Mouse (Mus musculus) midbrain, postnatal 0 days (tissue): ENCODE data around the gene Arl9. TPM values are rescaled to one million over a fixed set of nuclear protein-coding genes. Genes with fewer than 3 reads are reported as not detected.
"Not testable (repeated sequence)": the region's sequence is repeated elsewhere in the genome, so short reads cannot be mapped to it uniquely, and the experiment has no call there.

ENCODE experiments used
- ATAC-seq: fragments of 200-750 bp; cut with Nextera tagmentation; 2 replicates; pipeline ENCODE4 v1.8.0; 2017; ENCODE audit warnings: moderate number of reproducible peaks, mild to moderate bottlenecking, moderate TSS enrichment, moderate library complexity; ENCODE audit not compliant: low FRiP score
- DNase-seq: peaks from one replicate; pipeline ENCODE4 v3.0.0-alpha.2; 2015; ENCODE audit warnings: low spot score
- H3K27ac ChIP-seq: fragments of 300-500 bp; sonication (generic); 2 replicates; pipeline ENCODE4 v1.5.1; 2014; ENCODE audit warnings: low read depth, mild to moderate bottlenecking, low read length, mixed read lengths
- H3K27me3 ChIP-seq: fragments of 300-500 bp; sonication (generic); 2 replicates; pipeline ENCODE4 v1.6.1; 2014; ENCODE audit warnings: low read length, control low read depth, mixed read lengths; ENCODE audit not compliant: insufficient read depth
- H3K36me3 ChIP-seq: fragments of 300-500 bp; sonication (generic); 2 replicates; pipeline ENCODE4 v1.6.1; 2014; ENCODE audit warnings: low read length, control low read depth, mixed read lengths; ENCODE audit not compliant: insufficient read depth
- H3K4me1 ChIP-seq: fragments of 300-500 bp; sonication (generic); 2 replicates; pipeline ENCODE4 v1.6.1; 2014; ENCODE audit warnings: mild to moderate bottlenecking, control low read depth, antibody characterized with exemption, low read length, mixed read lengths; ENCODE audit not compliant: insufficient read depth
- H3K4me2 ChIP-seq: fragments of 300-500 bp; sonication (generic); 2 replicates; pipeline ENCODE4 v1.6.1; 2014; ENCODE audit warnings: low read depth, mild to moderate bottlenecking, low read length, mixed read lengths; ENCODE audit not compliant: poor library complexity, severe bottlenecking
- H3K4me3 ChIP-seq: fragments of 300-500 bp; sonication (generic); 2 replicates; pipeline ENCODE4 v1.5.1; 2014; ENCODE audit warnings: low read depth, mild to moderate bottlenecking, low read length, moderate library complexity
- H3K9ac ChIP-seq: fragments of 300-500 bp; sonication (generic); replicated peaks from 2 replicates; pipeline ENCODE4 v1.6.1; 2014; ENCODE audit warnings: mild to moderate bottlenecking, low read length, moderate library complexity, mixed read lengths; ENCODE audit not compliant: poor library complexity, severe bottlenecking
- H3K9me3 ChIP-seq: fragments of 300-500 bp; sonication (generic); 2 replicates; pipeline ENCODE4 v1.6.1; 2016; ENCODE audit warnings: low read length, control low read depth
- CTCF ChIP-seq: IDR thresholded peaks from 2 replicates; pipeline ENCODE4 v1.5.1; 2016; ENCODE audit warnings: antibody characterized with exemption, mild to moderate bottlenecking
- WGBS: fragments of 180-500 bp; shearing (Covaris S2); extraction: QIAGEN DNeasy Blood & Tissue Kit; methylation state at CpG from one replicate; pipeline ENCODE4 v1.1.7; 2014; 5-methylcytosine and 5-hydroxymethylcytosine counted together
- polyA plus RNA-seq: library from polyadenylated mRNA; unstranded; fragments of >200 nt; fragmentation: Nextera tagmentation; extraction: Ambion mirVana; gene quantifications from 2 replicates; pipeline ENCODE4 v1.2.1, GENCODE M21; 2015
- total RNA-seq: library from RNA; depleted of rRNA; stranded (reverse); fragments of >200 nt; gene quantifications from 2 replicates; pipeline ENCODE4 v1.2.3, GENCODE M21; 2014

Arl9 gene
- total and polyA plus RNA-seq, 2 experiments from 2014 or later = not detected

DNA sequence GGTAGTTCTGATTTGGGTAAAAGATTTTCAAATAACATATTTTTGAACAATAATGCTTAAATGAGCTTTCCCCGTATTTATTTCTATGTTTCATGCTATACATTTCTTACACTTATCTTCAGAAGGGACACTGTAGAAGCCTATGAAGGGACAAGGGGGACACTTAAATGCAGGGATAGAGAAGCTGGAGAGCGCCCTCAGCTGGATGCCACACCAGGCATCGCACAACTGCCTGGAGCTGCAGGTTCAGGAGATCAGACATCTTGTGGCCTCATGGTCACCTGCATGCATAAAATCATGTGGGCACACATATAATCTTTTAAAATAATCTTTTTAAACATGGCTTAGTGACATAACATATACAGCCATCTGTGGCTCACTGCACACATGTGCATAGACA, 39.2 kb upstream of the Arl9 start:
- Histone ChIP-seq H3K4me2 (no peak overlapping the region), H3K36me3 (peaks cover 29% of the 10 kb centered on the region), H3K9ac (no peak overlapping the region), H3K9me3 (no peaks in the 10 kb centered on the region), H3K27me3 (no peaks in the 10 kb centered on the region), H3K4me3 (no peak overlapping the region), H3K4me1 (no peaks in the 10 kb centered on the region), H3K27ac (no peak overlapping the region)
- ATAC-seq (no peak), DNase-seq (no peak)
- 92% methylated on average over 3 of the region's 3 CpGs for WGBS
- TF ChIP-seq CTCF = peak; percentile 30

DNA sequence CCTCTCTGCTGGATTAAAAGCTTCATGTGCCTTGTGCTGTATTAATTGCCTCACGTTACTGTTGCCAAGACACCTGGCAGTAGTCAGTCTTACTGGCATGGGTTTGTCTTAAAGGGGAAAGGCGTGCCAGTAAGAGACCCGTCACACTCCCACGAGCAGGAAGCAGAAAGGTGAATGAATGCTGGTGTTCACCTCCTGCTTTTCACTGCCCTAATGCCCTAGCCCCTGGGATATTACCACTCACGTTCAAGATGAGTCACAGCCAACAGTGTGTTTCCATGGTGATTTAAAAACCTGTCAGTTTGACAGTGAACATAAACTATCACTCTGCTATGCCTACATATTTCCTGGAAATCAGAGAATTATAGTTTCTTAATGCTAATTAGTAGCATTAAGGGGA, 34.6 kb upstream of the Arl9 start:
- DNase-seq (no peak), ATAC-seq (no peak)
- H3K4me2 ChIP-seq = no peak overlapping the region
- H3K27ac ChIP-seq = no peak overlapping the region
- H3K4me1 ChIP-seq = 0 out of 2 replicates have a peak, but pooled peaks cover 7% of the 10 kb centered on the region
- whole genome bisulfite sequencing = 80% methylated on average over 5 of the region's 5 CpGs
- H3K4me3 ChIP-seq = no peak overlapping the region
- H3K36me3 ChIP-seq = peaks cover 6% of the 10 kb centered on the region; the same call in 1 of the 2 replicates
- TF ChIP-seq CTCF = no peak
- no peaks in the 10 kb centered on the region for H3K27me3 ChIP-seq
- H3K9ac ChIP-seq = no peak overlapping the region
- H3K9me3 ChIP-seq = no peaks in the 10 kb centered on the region

DNA sequence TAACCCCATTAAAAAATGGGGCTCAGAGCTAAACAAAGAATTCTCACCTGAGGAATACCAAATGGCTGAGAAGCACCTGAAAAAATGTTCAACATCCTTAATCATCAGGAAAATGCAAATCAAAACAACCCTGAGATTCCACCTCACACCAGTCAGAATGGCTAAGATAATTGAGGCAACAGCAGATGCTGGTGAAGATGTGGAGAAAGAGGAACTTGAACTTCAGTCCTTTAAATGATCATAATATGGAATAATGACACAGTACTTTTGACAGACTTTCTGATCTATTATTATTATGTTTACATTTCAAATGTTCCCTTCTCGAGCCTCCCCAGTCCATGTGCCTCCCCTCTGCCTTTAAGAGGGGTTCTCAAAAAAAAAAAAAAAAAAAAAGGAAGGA, 32.7 kb upstream of the Arl9 start:
- not testable (repeated sequence) for H3K27me3 ChIP-seq
- 86% methylated on average over 1 of the region's 1 CpGs for WGBS

DNA sequence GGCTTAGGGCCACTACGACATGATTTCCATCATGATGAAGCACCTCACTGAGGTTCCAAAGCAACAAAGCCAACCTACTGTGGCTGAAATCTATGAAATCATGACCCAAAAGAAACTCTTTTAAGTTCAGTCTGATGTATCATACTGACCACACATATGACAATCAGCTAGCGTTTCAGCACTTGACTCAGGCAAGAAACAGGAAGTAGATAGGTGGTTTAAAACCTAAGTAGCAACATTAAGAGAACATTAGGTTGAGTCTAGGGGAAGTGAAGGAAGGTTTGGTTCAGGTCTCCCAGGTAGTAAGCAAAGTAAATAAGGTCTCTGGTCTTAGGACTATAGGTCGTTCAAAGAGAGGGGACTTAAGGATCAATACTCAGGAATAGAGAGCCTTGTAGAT, 30.4 kb upstream of the Arl9 start:
- 78% methylated on average over 3 of the region's 3 CpGs for WGBS
- Histone ChIP-seq H3K27me3 (no peaks in the 10 kb centered on the region), H3K4me2 (peak overlapping the region; percentile 89), H3K27ac (no peak overlapping the region), H3K4me3 (peak overlapping the region; percentile 91), H3K4me1 (peaks cover 13% of the 10 kb centered on the region; the same call in 1 of the 2 replicates), H3K9me3 (no peaks in the 10 kb centered on the region), H3K36me3 (peaks cover 4% of the 10 kb centered on the region; the same call in 1 of the 2 replicates), H3K9ac (0 out of 2 replicates have a peak overlapping the region, but pooled peaks have one; percentile 90)
- ATAC-seq = no peak
- no peak for DNase-seq
- TF ChIP-seq CTCF = no peak

More for the DNA sequence above, 32.7 kb upstream of the Arl9 start:
- not testable (repeated sequence) for H3K9me3 ChIP-seq, DNase-seq, H3K36me3 ChIP-seq, H3K4me2 ChIP-seq, H3K9ac ChIP-seq, H3K27ac ChIP-seq, ATAC-seq, H3K4me3 ChIP-seq
- H3K4me1 ChIP-seq = peaks cover 13% of the 10 kb centered on the region; the same call in 1 of the 2 replicates

DNA sequence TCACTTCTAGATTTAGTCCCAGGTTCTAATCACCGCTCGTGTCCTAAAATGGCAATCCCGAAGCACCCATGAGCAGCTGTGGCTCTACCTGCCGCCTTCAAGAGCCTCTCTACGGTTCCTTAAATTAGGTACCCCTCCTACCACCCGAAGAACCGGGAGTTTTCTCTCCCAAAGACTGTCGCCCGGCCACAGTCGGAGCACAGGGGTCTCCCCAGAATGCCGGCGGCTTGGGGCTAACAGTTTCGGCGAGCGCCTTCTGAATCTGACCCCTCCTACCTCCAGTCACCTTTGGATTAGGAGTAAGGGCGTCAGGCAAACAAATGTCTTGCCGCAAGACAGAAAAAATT, 29.7 kb upstream of the Arl9 start:
- peak; percentile 28; the same call in 1 of the 2 replicates for ATAC-seq
- H3K27me3 ChIP-seq = no peaks in the 10 kb centered on the region
- H3K9ac ChIP-seq = peak overlapping the region; percentile 90
- peaks cover 13% of the 10 kb centered on the region; the same call in 1 of the 2 replicates for H3K4me1 ChIP-seq
- H3K4me2 ChIP-seq = peak overlapping the region; percentile 89
- no peaks in the 10 kb centered on the region for H3K9me3 ChIP-seq
- peaks cover 6% of the 10 kb centered on the region; the same call in 1 of the 2 replicates for H3K36me3 ChIP-seq
- no peak for TF ChIP-seq CTCF
- 3% methylated on average over 17 of the region's 17 CpGs for WGBS
- no peak for DNase-seq
- peak overlapping the region; percentile 91 for H3K27ac ChIP-seq
- H3K4me3 ChIP-seq = peak overlapping the region; percentile 91

DNA sequence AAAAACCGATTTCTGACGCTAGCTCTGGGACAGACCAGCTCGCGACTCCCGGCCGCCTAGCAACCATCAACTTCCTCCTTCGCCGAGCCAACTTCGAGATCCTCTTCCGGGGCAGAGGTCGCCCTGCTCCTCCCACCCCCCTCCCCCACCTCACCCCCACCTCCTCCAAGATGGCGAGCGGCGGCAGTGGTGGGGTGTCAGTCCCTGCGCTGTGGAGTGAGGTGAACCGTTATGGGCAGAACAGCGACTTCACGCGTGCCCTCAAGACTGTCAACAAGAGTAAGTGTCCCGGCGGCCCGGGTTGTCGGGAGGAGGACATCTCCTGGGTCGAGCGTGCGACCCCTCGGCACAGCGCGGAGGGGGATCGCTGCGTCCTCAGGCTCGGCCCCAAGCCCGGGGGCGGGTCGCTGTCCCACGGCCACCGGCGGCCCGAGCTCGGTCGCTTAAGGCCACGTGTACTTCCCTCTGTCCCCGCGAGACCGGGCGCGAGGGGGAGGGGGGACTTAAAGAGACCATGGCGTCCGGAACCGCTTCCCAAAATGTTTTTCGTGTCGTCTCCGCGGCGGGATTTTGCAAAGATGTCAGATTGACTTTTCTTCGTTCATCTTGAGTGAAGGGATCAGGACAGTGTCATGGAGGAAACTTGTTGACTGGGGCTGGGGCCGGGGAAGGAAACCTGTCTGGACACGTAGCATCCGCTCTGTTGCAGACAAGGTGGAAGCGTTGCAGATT, 29.1 kb upstream of the Arl9 start, which contains the start of gene Srp72:
Srp72 (plus strand) TSS at position 130 of the 732 bp plus-strand sequence.
- ATAC-seq = peak; percentile 96
- H3K4me2 ChIP-seq = peak within 1 kb of the TSS; percentile 89

More for the DNA sequence above, 29.1 kb upstream of the Arl9 start, which contains the start of gene Srp72:
- no peak for TF ChIP-seq CTCF
- Histone ChIP-seq H3K4me3 (peak within 1 kb of the TSS; percentile 91), H3K9ac (peak within 1 kb of the TSS; percentile 90), H3K27me3 (no peaks in the 10 kb centered on the region), H3K27ac (peak within 1 kb of the TSS; percentile 91), H3K9me3 (no peaks in the 10 kb centered on the region), H3K36me3 (peaks cover 11% of the 10 kb centered on the region; the same call in 1 of the 2 replicates), H3K4me1 (peaks cover 13% of the 10 kb centered on the region; the same call in 1 of the 2 replicates)
- WGBS = under 1% methylated on average over 58 of the region's 60 CpGs
- peak; percentile 91 for DNase-seq
